ENCODE assay signal across 7 mouse cellular contexts in the genomic region with DNA sequence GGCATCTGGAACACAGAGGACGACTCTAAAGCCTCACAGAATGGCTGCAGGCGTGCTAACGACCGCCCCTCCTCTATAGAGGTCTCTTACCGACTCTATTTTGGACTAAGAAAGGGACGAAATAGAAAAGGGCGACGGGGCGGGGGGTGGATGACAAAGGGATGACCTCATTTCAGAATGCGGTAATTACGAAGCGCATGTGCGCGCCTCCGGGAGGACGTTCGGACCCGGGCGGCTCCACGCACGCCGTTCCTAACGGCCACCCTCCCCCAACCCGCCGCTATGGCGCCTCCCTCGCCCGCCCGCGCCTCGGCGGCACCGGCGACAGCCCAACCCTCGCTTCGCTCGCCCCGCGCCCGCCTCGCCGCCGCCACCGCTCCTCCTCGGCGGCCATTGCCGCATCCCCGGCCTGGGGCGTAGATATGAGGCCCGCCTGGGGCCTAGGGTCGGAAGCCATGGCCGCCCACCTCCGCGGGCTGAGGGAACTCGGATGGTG. TPM values are rescaled to one million over a fixed set of nuclear protein-coding genes. Genes with fewer than 3 reads are reported as not detected.
DNase-seq lines count a peak whose midpoint lies in the region; ATAC-seq lines count a peak whose summit lies in the region.

No protein-coding gene starts in this region.

- peak overlapping the region; percentile 98 for H3K4me3 ChIP-seq in forebrain, embryonic 13.5 days
- H3K4me3 ChIP-seq in hindbrain, embryonic 11.5 days (ENCODE audit: low read depth, low read length) = peak overlapping the region; percentile 98
- peak overlapping the region; percentile 99 for H3K4me3 ChIP-seq in lung, embryonic 16.5 days (ENCODE audit: low read length)

- DNase-seq in cerebellum, adult 11 months = peak; percentile 69
- peak; percentile 77 for DNase-seq in hindbrain, embryonic 11.5 days (ENCODE audit: low spot score)
- peak; percentile 55 to 58 for DNase-seq in layer of hippocampus, postnatal 25 days (ENCODE audit: extremely low spot score in 1 of 2, low spot score in 1 of 2)
- peak; percentile 78 for DNase-seq in retina, postnatal 1 day

- H3K4me1 ChIP-seq in forebrain, embryonic 13.5 days = peaks cover 20% of the 10 kb centered on the region
- peaks cover 3% of the 10 kb centered on the region; the same call in 1 of the 2 replicates for H3K4me1 ChIP-seq in hindbrain, embryonic 11.5 days (replicated peaks; ENCODE audit: control insufficient read depth, insufficient read depth, low read length)
- H3K4me1 ChIP-seq in lung, embryonic 16.5 days (replicated peaks; ENCODE audit: control insufficient read depth, insufficient read depth, low read length) = peaks cover 12% of the 10 kb centered on the region

- H3K9ac ChIP-seq in forebrain, embryonic 13.5 days = peak overlapping the region; percentile 99
- H3K9ac ChIP-seq in hindbrain, embryonic 11.5 days (ENCODE audit: low read depth, low read length) = peak overlapping the region; percentile 96
- H3K9ac ChIP-seq in lung, embryonic 16.5 days (ENCODE audit: low read length) = peak overlapping the region; percentile 100

- H3K27me3 ChIP-seq in forebrain, embryonic 13.5 days = peaks cover 3% of the 10 kb centered on the region; the same call in 1 of the 2 replicates
- no peaks in the 10 kb centered on the region for H3K27me3 ChIP-seq in hindbrain, embryonic 11.5 days (ENCODE audit: control insufficient read depth, insufficient read depth, low read length)
- no peaks in the 10 kb centered on the region for H3K27me3 ChIP-seq in lung, embryonic 16.5 days (ENCODE audit: control insufficient read depth, insufficient read depth, low read depth, low read length)

- under 1% methylated on average over 48 of the region's 55 CpGs for whole genome bisulfite sequencing in forebrain, embryonic 13.5 days
- under 1% methylated on average over 55 of the region's 55 CpGs for WGBS in hindbrain, embryonic 11.5 days
- WGBS in lung, embryonic 16.5 days = under 1% methylated on average over 52 of the region's 55 CpGs

- peak overlapping the region; percentile 97 for H3K27ac ChIP-seq in forebrain, embryonic 13.5 days
- H3K27ac ChIP-seq in hindbrain, embryonic 11.5 days (ENCODE audit: low read depth, low read length) = peak overlapping the region; percentile 92
- peak overlapping the region; percentile 93 for H3K27ac ChIP-seq in lung, embryonic 16.5 days (ENCODE audit: low read length)

- peak; percentile 41 for ATAC-seq in activated CD4-positive, CD25-positive, alpha-beta regulatory T cell, adult 4 months
- ATAC-seq in forebrain, embryonic 13.5 days = peak; percentile 36; the same call in 1 of the 2 replicates
- ATAC-seq in hindbrain, embryonic 11.5 days (ENCODE audit: low FRiP score) = peak; percentile 69
- ATAC-seq in lung, embryonic 16.5 days (ENCODE audit: low read depth) = peak; percentile 58

- peak overlapping the region; percentile 68 for H3K4me2 ChIP-seq in forebrain, embryonic 13.5 days
- H3K4me2 ChIP-seq in hindbrain, embryonic 11.5 days (replicated peaks; ENCODE audit: low read depth, low read length) = peak overlapping the region; percentile 71
- H3K4me2 ChIP-seq in lung, embryonic 16.5 days (ENCODE audit: low read depth, low read length) = peak overlapping the region; percentile 65

- H3K36me3 ChIP-seq in forebrain, embryonic 13.5 days (ENCODE audit: poor library complexity, severe bottlenecking) = peaks cover 29% of the 10 kb centered on the region
- peaks cover 2% of the 10 kb centered on the region; the same call in 1 of the 2 replicates for H3K36me3 ChIP-seq in hindbrain, embryonic 11.5 days (ENCODE audit: control insufficient read depth, insufficient read depth, low read length)
- H3K36me3 ChIP-seq in lung, embryonic 16.5 days (ENCODE audit: control insufficient read depth, insufficient read depth, low read length) = peaks cover 18% of the 10 kb centered on the region

- no peaks in the 10 kb centered on the region for H3K9me3 ChIP-seq in forebrain, embryonic 13.5 days (replicated peaks)
- H3K9me3 ChIP-seq in hindbrain, embryonic 11.5 days (ENCODE audit: control insufficient read depth, low read length) = no peaks in the 10 kb centered on the region
- H3K9me3 ChIP-seq in lung, embryonic 16.5 days (ENCODE audit: control insufficient read depth, low read length) = no peaks in the 10 kb centered on the region

RNA-seq across cellular contexts. Expression of a gene that starts 6.8 kb away (rescaled TPM):
- 100 to 1,000 TPM; 163 to 197 TPM for polyA plus RNA-seq in activated CD4-positive, CD25-positive, alpha-beta regulatory T cell, adult 4 months (2017; shearing (Covaris generic))
- 1,477 and 1,490 TPM in 2 replicates for polyA plus RNA-seq in forebrain, embryonic 13.5 days (2015; fragmentation: Nextera tagmentation; extraction: Ambion mirVana)
- polyA plus RNA-seq in hindbrain, embryonic 11.5 days (2014; fragmentation: Nextera tagmentation; extraction: Ambion mirVana) = 1,493 and 1,600 TPM in 2 replicates
- 100 to 1,000 TPM; 874 to 929 TPM for total RNA-seq in layer of hippocampus, postnatal 25 days (2021)
- 806 and 832 TPM in 2 replicates for polyA plus RNA-seq in lung, embryonic 16.5 days (2015; fragmentation: Nextera tagmentation; extraction: Ambion mirVana)

RNA-seq across cellular contexts. Expression of a gene that starts 13.3 kb away (rescaled TPM):
- under 1 TPM in 1 of 2 experiments, not detected in 1; 0.58 TPM for polyA plus RNA-seq in activated CD4-positive, CD25-positive, alpha-beta regulatory T cell, adult 4 months (2017; shearing (Covaris generic))
- polyA plus RNA-seq in forebrain, embryonic 13.5 days (2015; fragmentation: Nextera tagmentation; extraction: Ambion mirVana) = 0.25 and 0.53 TPM in 2 replicates
- 0.42 TPM in 1 of 2 replicates, not detected in the other for polyA plus RNA-seq in hindbrain, embryonic 11.5 days (2014; fragmentation: Nextera tagmentation; extraction: Ambion mirVana)
- total RNA-seq in layer of hippocampus, postnatal 25 days (2021) = not detected
- not detected in 2 replicates for polyA plus RNA-seq in lung, embryonic 16.5 days (2015; fragmentation: Nextera tagmentation; extraction: Ambion mirVana)

RNA-seq across cellular contexts. Expression of a gene that starts 42.0 kb away (rescaled TPM):
- polyA plus RNA-seq in activated CD4-positive, CD25-positive, alpha-beta regulatory T cell, adult 4 months (2017; shearing (Covaris generic)) = 10 to 100 TPM; 24.7 to 31.4 TPM
- 26.9 and 29.9 TPM in 2 replicates for polyA plus RNA-seq in forebrain, embryonic 13.5 days (2015; fragmentation: Nextera tagmentation; extraction: Ambion mirVana)
- 22.8 and 25.6 TPM in 2 replicates for polyA plus RNA-seq in hindbrain, embryonic 11.5 days (2014; fragmentation: Nextera tagmentation; extraction: Ambion mirVana)
- total RNA-seq in layer of hippocampus, postnatal 25 days (2021) = 10 to 100 TPM; 38.8 to 41.6 TPM
- polyA plus RNA-seq in lung, embryonic 16.5 days (2015; fragmentation: Nextera tagmentation; extraction: Ambion mirVana) = 22.8 and 25.3 TPM in 2 replicates

Comparison
In these comparisons a context has a peak if more than half of its experiments do, and no peak if none do; other contexts are left out.
1. Peak in every context shown above with its lines: DNase-seq, ATAC-seq, H3K4me3 ChIP-seq and H3K27ac ChIP-seq.